Mouse (Mus musculus): ENCODE results near the gene Rtp2.

DNA sequence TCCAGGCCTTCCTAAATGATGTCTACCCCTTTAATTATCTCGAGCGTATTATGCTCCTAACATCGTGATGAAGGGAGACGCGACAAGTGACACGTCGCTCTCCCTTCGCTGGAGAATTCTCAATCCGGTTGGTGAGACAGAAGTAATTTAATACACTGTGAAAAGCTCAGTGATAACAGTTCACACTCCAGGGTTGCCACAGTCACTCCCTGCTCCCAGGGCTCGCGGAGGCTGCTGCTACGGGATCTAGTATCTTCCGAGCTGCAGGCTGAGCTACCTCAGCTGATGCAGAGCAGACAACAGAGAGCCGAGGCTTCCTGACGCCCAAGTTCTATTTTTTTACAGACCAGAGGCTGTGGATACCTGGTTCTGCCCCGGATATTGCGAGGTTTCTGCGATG lies 919 bp downstream of the Rtp2 start:
- no peak for TF ChIP-seq CTCF (conservative IDR thresholded peaks at IDR 0.05; ENCODE audit: low read length)
- TF ChIP-seq NANOG (IDR thresholded peaks at IDR 0.05; ENCODE audit: borderline replicate concordance, low read length) = no peak

Data from E14TG2a.4 (cell line).